Mouse (Mus musculus): ENCODE measurements around the gene Gid8. TPM values are rescaled to one million over a fixed set of nuclear protein-coding genes. Genes with fewer than 3 reads are reported as not detected.
A peak's percentile ranks its signal among the peaks of the same experiment; 100 is the strongest.
"Not testable (repeated sequence)": the region's sequence is repeated elsewhere in the genome, so short reads cannot be mapped to it uniquely, and the experiment has no call there.

The Gid8 gene
- polyA plus RNA-seq, 1 experiment from 2014 or later = 101 TPM

DNA sequence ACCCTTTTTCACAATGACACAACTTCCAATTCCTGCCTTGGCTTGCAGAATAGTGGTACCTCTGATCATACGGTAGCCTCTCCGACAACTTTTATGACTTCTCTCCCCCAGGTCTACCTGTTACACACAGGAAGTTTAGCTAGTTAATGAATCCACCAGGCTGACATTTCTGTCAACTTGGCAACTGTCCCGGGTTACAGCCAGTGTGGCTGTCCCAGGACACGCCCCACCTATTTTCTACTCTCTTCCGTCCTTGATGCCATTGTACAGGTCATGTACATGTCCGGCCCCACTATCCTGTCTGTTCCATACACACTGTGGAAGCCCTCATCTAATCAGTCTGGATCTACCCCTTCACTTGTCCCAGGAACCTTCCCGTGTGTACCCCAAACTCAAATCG lies 5.3 kb upstream of the Gid8 start:
- no peak overlapping the region; the same call in 1 of the 2 replicates for H3K4me3 ChIP-seq (ENCODE audit: low read depth, low read length)
- peak overlapping the region; percentile 13; the same call in 1 of the 2 replicates for H3K9ac ChIP-seq (ENCODE audit: low read depth, low read length)
- peak overlapping the region; percentile 96 for H3K27ac ChIP-seq (ENCODE audit: low read length)
- no peaks in the 10 kb centered on the region for H3K27me3 ChIP-seq (ENCODE audit: control insufficient read depth, insufficient read depth, low read depth, low read length)
- no peaks in the 10 kb centered on the region for H3K9me3 ChIP-seq (replicated peaks; ENCODE audit: control insufficient read depth, low read length)
- peaks cover 4% of the 10 kb centered on the region; the same call in 1 of the 2 replicates for H3K36me3 ChIP-seq (ENCODE audit: control insufficient read depth, insufficient read depth)
- peak; percentile 8; the same call in 1 of the 2 replicates for ATAC-seq (ENCODE audit: low read depth)
- H3K4me2 ChIP-seq (ENCODE audit: low read depth, low read length) = peak overlapping the region; percentile 34; the same call in 1 of the 2 replicates
- peaks cover 62% of the 10 kb centered on the region for H3K4me1 ChIP-seq (ENCODE audit: control insufficient read depth, low read depth, low read length)
- 51% methylated on average over 8 of the region's 8 CpGs for WGBS (ENCODE audit: insufficient replicate concordance)

GRCm38 (mm10) chr2:180705066-180705465 lies 4.9 kb upstream of the Gid8 start:
- WGBS (ENCODE audit: insufficient replicate concordance) = 24% methylated on average over 3 of the region's 3 CpGs
- Histone ChIP-seq H3K27me3 (ENCODE audit: control insufficient read depth, insufficient read depth, low read depth, low read length) (no peaks in the 10 kb centered on the region), H3K27ac (ENCODE audit: low read length) (peak overlapping the region; percentile 96), H3K36me3 (ENCODE audit: control insufficient read depth, insufficient read depth) (peaks cover 4% of the 10 kb centered on the region; the same call in 1 of the 2 replicates), H3K4me1 (ENCODE audit: control insufficient read depth, low read depth, low read length) (peaks cover 58% of the 10 kb centered on the region), H3K4me3 (ENCODE audit: low read depth, low read length) (no peak overlapping the region), H3K4me2 (ENCODE audit: low read depth, low read length) (peak overlapping the region; percentile 14; the same call in 1 of the 2 replicates), H3K9ac (ENCODE audit: low read depth, low read length) (no peak overlapping the region), H3K9me3 (replicated peaks; ENCODE audit: control insufficient read depth, low read length) (no peaks in the 10 kb centered on the region)
- no peak for ATAC-seq (ENCODE audit: low read depth)

GRCm38 (mm10) chr2:180705975-180706374 lies 3.9 kb upstream of the Gid8 start:
- peaks cover 52% of the 10 kb centered on the region for H3K4me1 ChIP-seq (ENCODE audit: control insufficient read depth, low read depth, low read length)
- H3K4me3 ChIP-seq (ENCODE audit: low read depth, low read length) = no peak overlapping the region
- no peak overlapping the region for H3K27ac ChIP-seq (ENCODE audit: low read length)
- WGBS (ENCODE audit: insufficient replicate concordance) = 79% methylated on average over 5 of the region's 5 CpGs
- peaks cover 4% of the 10 kb centered on the region; the same call in 1 of the 2 replicates for H3K36me3 ChIP-seq (ENCODE audit: control insufficient read depth, insufficient read depth)
- no peak overlapping the region for H3K9ac ChIP-seq (ENCODE audit: low read depth, low read length)
- no peaks in the 10 kb centered on the region for H3K27me3 ChIP-seq (ENCODE audit: control insufficient read depth, insufficient read depth, low read depth, low read length)
- H3K9me3 ChIP-seq (replicated peaks; ENCODE audit: control insufficient read depth, low read length) = no peaks in the 10 kb centered on the region
- ATAC-seq (ENCODE audit: low read depth) = no peak
- H3K4me2 ChIP-seq (ENCODE audit: low read depth, low read length) = no peak overlapping the region

GRCm38 (mm10) chr2:180709023-180709922 lies 644 bp upstream of the Gid8 start:
- Histone ChIP-seq H3K4me1 (ENCODE audit: control insufficient read depth, low read depth, low read length) (peaks cover 55% of the 10 kb centered on the region), H3K27me3 (ENCODE audit: control insufficient read depth, insufficient read depth, low read depth, low read length) (no peaks in the 10 kb centered on the region), H3K36me3 (ENCODE audit: control insufficient read depth, insufficient read depth) (peaks cover 13% of the 10 kb centered on the region), H3K4me2 (ENCODE audit: low read depth, low read length) (peak overlapping the region; percentile 67), H3K9ac (ENCODE audit: low read depth, low read length) (peak overlapping the region; percentile 94), H3K27ac (ENCODE audit: low read length) (peak overlapping the region; percentile 93), H3K9me3 (replicated peaks; ENCODE audit: control insufficient read depth, low read length) (no peaks in the 10 kb centered on the region), H3K4me3 (ENCODE audit: low read depth, low read length) (peak overlapping the region; percentile 100)
- peak; percentile 1; the same call in 1 of the 2 replicates for ATAC-seq (ENCODE audit: low read depth)
- under 1% methylated on average over 39 of the region's 39 CpGs for WGBS (ENCODE audit: insufficient replicate concordance)

DNA sequence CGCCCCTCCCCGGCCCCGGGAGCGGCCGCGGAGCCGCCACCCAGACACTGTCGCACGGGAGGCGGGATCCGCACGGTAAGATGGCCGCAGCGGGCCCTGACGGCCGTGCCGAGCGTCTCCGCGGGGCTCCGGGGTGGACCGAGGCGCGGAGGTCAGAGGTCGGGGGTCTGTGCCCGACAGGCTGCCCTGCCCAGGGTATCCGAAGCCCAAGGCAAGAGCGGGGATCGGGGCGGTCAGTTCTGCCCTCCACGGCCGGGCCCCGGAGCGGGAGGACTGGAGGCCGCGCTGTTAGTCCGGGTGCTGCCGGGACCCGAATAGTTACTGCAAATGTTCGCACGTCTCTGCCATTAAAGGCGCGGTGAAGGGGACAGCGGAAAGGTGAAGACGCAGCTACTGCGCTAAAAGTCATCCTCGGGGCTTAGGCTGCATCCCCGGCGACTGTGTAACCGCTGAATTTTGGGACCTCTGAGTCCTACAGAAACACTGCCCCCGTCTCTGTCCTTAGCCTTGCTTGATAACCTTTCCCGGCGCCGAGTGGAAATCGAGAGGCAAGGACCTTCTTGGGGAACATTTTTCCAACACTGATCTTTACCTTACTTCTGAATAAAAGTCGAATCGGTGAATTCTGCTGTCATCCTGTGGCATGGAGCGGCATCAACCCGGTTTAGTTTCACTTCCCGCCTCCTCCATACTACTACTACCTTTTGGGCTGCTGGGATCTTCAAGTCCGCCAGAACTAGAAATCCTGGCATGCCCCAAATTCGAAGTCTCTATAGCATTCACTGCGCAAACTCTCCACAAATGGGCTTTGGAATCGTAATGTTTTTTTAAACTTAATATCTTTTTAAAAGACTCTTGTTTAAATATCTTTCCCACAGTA lies 599 bp downstream of the Gid8 start:
- H3K27ac ChIP-seq (ENCODE audit: low read length) = peak overlapping the region; percentile 100
- H3K4me1 ChIP-seq (ENCODE audit: control insufficient read depth, low read depth, low read length) = peaks cover 43% of the 10 kb centered on the region
- H3K9ac ChIP-seq (ENCODE audit: low read depth, low read length) = peak overlapping the region; percentile 100
- ATAC-seq (ENCODE audit: low read depth) = no peak; the same call in 1 of the 2 replicates
- no peaks in the 10 kb centered on the region for H3K27me3 ChIP-seq (ENCODE audit: control insufficient read depth, insufficient read depth, low read depth, low read length)
- under 1% methylated on average over 51 of the region's 64 CpGs for WGBS (ENCODE audit: insufficient replicate concordance)
- H3K4me2 ChIP-seq (ENCODE audit: low read depth, low read length) = peak overlapping the region; percentile 83
- H3K4me3 ChIP-seq (ENCODE audit: low read depth, low read length) = peak overlapping the region; percentile 100
- H3K9me3 ChIP-seq (replicated peaks; ENCODE audit: control insufficient read depth, low read length) = no peaks in the 10 kb centered on the region
- H3K36me3 ChIP-seq (ENCODE audit: control insufficient read depth, insufficient read depth) = peaks cover 20% of the 10 kb centered on the region

DNA sequence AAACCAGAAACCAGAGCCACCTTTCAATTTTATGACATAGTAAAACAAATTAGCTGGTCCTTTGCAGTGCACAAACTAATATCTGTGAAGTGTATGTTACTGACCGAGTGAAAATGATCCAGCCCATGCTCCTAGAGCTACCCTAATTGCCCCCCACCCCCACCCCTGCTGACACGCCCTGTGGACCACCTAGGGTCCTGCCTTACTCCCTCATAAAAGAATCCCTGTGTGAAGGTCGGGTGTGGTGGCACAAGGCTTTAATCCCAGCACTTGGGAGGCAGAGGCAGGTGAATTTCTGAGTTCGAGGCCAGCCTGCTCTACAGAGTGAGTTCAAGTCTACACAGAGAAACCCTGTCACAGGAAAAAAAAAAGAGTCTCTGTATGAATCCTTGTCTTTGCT lies 1.6 kb downstream of the Gid8 start:
- no peak for ATAC-seq (ENCODE audit: low read depth)
- no peaks in the 10 kb centered on the region for H3K9me3 ChIP-seq (replicated peaks; ENCODE audit: control insufficient read depth, low read length)
- peak overlapping the region; percentile 100 for H3K9ac ChIP-seq (ENCODE audit: low read depth, low read length)
- peaks cover 20% of the 10 kb centered on the region for H3K36me3 ChIP-seq (ENCODE audit: control insufficient read depth, insufficient read depth)
- peak overlapping the region; percentile 100 for H3K27ac ChIP-seq (ENCODE audit: low read length)
- H3K27me3 ChIP-seq (ENCODE audit: control insufficient read depth, insufficient read depth, low read depth, low read length) = no peaks in the 10 kb centered on the region
- peak overlapping the region; percentile 83 for H3K4me2 ChIP-seq (ENCODE audit: low read depth, low read length)
- 25% methylated on average over 4 of the region's 4 CpGs for WGBS (ENCODE audit: insufficient replicate concordance)
- peak overlapping the region; percentile 100 for H3K4me3 ChIP-seq (ENCODE audit: low read depth, low read length)
- peaks cover 39% of the 10 kb centered on the region for H3K4me1 ChIP-seq (ENCODE audit: control insufficient read depth, low read depth, low read length)

- ATAC-seq (ENCODE audit: low read depth) = peak; percentile 67
- H3K9me3 ChIP-seq (replicated peaks; ENCODE audit: control insufficient read depth, low read length) = no peaks in the 10 kb centered on the region
- H3K27me3 ChIP-seq (ENCODE audit: control insufficient read depth, insufficient read depth, low read depth, low read length) = no peaks in the 10 kb centered on the region
- peak overlapping the region; percentile 83 for H3K4me2 ChIP-seq (ENCODE audit: low read depth, low read length)
- H3K9ac ChIP-seq (ENCODE audit: low read depth, low read length) = peak overlapping the region; percentile 53
- peak overlapping the region; percentile 100 for H3K27ac ChIP-seq (ENCODE audit: low read length)
- 30% methylated on average over 5 of the region's 5 CpGs for WGBS (ENCODE audit: insufficient replicate concordance)
- H3K36me3 ChIP-seq (ENCODE audit: control insufficient read depth, insufficient read depth) = peaks cover 27% of the 10 kb centered on the region
- peak overlapping the region; percentile 100 for H3K4me3 ChIP-seq (ENCODE audit: low read depth, low read length)
- H3K4me1 ChIP-seq (ENCODE audit: control insufficient read depth, low read depth, low read length) = peaks cover 36% of the 10 kb centered on the region
Measured at GRCm38 (mm10) chr2:180712037-180712689, 2.2 kb downstream of the Gid8 start.

GRCm38 (mm10) chr2:180722748-180723147 lies 12.8 kb downstream of the Gid8 start:
- peaks cover 65% of the 10 kb centered on the region for H3K36me3 ChIP-seq (ENCODE audit: control insufficient read depth, insufficient read depth)
- not testable (repeated sequence) for H3K27me3 ChIP-seq (ENCODE audit: control insufficient read depth, insufficient read depth, low read depth, low read length); H3K27ac ChIP-seq (ENCODE audit: low read length); ATAC-seq (ENCODE audit: low read depth); H3K4me2 ChIP-seq (ENCODE audit: low read depth, low read length); H3K9ac ChIP-seq (ENCODE audit: low read depth, low read length); H3K4me3 ChIP-seq (ENCODE audit: low read depth, low read length); H3K9me3 ChIP-seq (replicated peaks; ENCODE audit: control insufficient read depth, low read length)
- 50% methylated on average over 5 of the region's 5 CpGs for WGBS (ENCODE audit: insufficient replicate concordance)
- peaks cover 39% of the 10 kb centered on the region for H3K4me1 ChIP-seq (ENCODE audit: control insufficient read depth, low read depth, low read length)

Measured in liver, embryonic 16.5 days (tissue).